Mouse (Mus musculus): Measurements from ENCODE around the gene Camk2g. TPM values are rescaled to one million over a fixed set of nuclear protein-coding genes. Genes with fewer than 3 reads are reported as not detected.

The Camk2g gene
- total RNA-seq, 2 experiments from 2014 or later, result 162 to 163 TPM

DNA sequence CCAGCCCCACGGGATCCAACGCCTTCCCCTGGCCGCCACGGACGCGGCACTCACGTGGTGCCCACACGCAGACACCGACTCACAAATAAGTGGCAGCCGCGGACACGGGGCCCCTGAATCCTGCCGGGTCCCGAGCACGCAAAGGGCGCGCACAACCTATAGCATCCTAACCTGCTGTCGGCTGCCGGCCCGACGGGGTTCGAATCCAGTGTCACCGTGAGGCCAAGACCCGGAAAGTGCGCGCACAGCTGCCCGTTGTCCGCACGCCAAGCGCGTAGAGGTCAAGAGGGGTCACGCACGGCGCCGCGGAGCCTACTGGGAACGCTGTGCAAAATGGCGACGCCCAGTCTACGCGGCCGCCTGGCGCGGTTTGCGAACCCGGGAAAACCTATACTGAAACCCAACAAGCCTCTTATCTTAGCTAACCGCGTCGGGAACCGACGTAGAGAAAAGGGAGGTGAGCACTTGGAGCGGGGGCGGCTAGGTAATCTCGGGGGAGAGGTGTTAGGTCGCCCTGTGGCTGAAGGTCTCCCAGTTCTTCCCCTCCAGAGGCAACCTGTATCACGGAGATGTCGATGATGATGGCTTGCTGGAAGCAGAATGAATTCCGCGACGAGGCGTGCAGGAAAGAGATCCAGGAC is 91.0 kb downstream of the Camk2g start, which contains the start of gene Chchd1:
TSS of gene Chchd1 (plus strand) at position 266 of the 641 bp plus-strand sequence.
- TF ChIP-seq CTCF (IDR thresholded peaks at IDR 0.05), result no peak

DNA sequence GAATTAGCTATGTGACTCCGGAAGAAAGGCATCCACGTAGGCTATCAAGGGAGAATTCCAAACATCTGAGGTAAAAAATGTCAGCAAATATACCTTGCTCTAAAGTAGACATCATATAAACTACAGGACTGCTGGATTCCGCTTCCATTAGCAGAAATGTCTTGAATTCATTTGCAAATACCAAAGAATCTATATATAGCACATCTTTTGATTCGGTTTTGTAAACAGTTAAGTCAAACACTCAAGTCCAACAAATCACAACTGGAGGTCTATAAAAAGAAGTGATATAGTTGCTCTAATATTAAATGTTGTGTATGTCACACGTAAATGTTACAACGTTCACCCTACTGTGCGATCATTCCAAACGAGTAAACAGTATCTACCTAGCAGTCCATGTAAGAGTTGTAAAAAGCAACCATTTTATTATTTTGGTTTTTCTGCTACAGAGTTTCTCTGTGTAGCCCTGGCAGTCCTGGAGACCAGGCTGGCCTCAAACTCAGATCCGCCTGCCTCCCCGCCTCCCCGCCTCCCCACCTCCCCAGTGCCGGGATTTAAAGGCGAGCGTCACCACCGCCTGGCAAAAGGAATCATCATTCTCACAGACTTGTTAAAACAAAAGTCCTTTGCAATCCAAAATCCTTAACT is 91.7 kb downstream of the Camk2g start:
- intact Hi-C loops (cut with DNase I), result no loop called here

More for the DNA sequence above, 91.0 kb downstream of the Camk2g start, which contains the start of gene Chchd1:
- intact Hi-C loops (cut with DNase I), result no loop called here
- Histone ChIP-seq H3K4me3 (peak within 1 kb of the TSS; percentile 84), H3K27ac (peak within 1 kb of the TSS; percentile 97)
- DNase-seq, result peak; percentile 95

DNA sequence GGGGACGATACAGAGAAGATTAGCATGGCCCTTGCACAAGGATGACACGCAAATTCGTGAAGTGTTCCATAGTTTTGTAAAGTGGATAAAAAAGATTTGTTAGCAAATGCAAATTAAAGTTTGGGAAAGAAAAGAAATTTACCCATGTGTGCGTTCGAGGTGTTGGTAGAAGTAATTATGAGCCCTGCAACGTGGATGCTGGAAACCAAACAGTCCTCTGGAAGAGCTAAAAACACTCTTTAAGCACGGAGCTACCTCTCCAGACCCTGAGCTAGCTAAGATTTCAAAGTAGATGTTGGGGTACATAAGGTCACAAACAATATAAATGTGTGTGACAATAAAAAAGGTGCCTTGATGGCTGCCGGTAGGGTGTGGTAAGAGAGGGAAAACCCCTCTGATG is 92.3 kb downstream of the Camk2g start:
- Histone ChIP-seq H3K4me3 (peak overlapping the region; percentile 84), H3K27ac (peak overlapping the region; percentile 97)
- no peak for DNase-seq
- no peak for TF ChIP-seq CTCF (IDR thresholded peaks at IDR 0.05)
- intact Hi-C loops (cut with DNase I), result no loop called here

More for the DNA sequence above, 91.7 kb downstream of the Camk2g start:
- H3K4me3 ChIP-seq, result peak overlapping the region; percentile 84
- DNase-seq, result no peak
- no peak for TF ChIP-seq CTCF (IDR thresholded peaks at IDR 0.05)
- peak overlapping the region; percentile 97 for H3K27ac ChIP-seq

DNA sequence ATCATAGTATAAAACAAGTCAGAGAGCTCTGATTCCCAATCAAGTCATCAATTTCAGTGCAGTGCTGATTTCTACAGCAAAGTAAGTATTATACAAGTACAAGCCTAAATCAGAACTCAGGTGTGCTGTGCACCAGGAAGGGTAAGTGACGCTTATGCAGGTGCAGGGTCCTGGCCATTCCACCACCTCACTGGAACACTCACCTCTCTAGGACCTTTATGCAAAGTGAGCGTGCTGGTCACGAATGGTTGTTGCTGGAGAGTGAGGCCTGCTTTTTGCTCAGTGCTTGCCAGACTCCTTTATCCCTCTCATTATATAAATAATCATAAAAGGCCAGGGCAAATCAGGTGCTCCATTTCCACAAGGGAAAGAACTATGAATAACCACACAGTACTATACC is 93.5 kb downstream of the Camk2g start:
- H3K4me3 ChIP-seq, result peak overlapping the region; percentile 84
- intact Hi-C loops (cut with DNase I), result no loop called here
- DNase-seq, result no peak
- H3K27ac ChIP-seq, result peak overlapping the region; percentile 97; the same call in 1 of the 2 replicates
- TF ChIP-seq CTCF (IDR thresholded peaks at IDR 0.05), result no peak

DNA sequence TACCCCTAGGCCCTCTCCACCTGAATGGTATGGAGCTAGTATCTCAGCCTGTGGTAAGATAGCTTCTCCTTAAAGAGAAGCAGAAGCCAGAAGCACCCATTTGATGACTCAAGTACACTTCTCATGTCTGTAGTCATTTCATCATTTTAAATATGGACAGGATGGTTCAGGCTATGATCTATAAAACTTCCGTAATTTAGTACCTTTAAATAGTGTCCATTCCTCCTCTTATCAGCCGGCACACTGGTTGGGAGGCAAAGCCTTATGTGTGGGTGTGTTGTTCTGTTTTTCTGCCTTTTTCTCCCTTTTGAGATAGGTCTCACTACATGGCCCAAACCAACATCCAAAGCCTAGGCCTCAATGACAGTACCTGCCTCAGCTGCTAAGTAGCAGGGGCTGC is 95.4 kb downstream of the Camk2g start:
- DNase-seq, result no peak
- Histone ChIP-seq H3K4me3 (no peak overlapping the region), H3K27ac (peak overlapping the region; percentile 95; the same call in 1 of the 2 replicates)
- TF ChIP-seq CTCF (IDR thresholded peaks at IDR 0.05), result no peak
- intact Hi-C loops (cut with DNase I), result no loop called here

DNA sequence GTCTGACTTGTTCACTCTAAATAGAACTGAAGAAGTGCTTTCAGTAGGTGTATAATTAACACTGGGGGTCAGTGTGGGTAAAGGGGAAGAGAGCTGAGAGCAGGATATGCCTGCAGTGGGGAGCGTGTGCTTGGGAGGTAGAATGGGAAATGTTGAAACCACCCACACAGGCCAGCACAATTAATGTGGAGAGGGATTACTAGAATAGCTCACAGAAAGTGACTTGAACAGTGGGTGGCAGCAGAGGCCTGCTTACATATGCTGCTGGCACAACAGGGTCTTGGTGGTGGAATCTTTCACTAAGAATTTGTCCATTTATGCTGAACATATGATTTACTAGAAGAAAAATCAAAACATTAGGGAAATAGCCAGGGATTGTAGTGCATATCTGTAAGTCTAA is 96.9 kb downstream of the Camk2g start:
- DNase-seq, result no peak
- peak overlapping the region; percentile 95 for H3K27ac ChIP-seq
- TF ChIP-seq CTCF (IDR thresholded peaks at IDR 0.05), result peak; percentile 64
- peak overlapping the region; percentile 89 for H3K4me3 ChIP-seq
- intact Hi-C loops (cut with DNase I), result loop anchor here (2.0 kb wide), 1 partner anchor 22 kb away; the partner anchor contains the start of gene Sec24c

DNA sequence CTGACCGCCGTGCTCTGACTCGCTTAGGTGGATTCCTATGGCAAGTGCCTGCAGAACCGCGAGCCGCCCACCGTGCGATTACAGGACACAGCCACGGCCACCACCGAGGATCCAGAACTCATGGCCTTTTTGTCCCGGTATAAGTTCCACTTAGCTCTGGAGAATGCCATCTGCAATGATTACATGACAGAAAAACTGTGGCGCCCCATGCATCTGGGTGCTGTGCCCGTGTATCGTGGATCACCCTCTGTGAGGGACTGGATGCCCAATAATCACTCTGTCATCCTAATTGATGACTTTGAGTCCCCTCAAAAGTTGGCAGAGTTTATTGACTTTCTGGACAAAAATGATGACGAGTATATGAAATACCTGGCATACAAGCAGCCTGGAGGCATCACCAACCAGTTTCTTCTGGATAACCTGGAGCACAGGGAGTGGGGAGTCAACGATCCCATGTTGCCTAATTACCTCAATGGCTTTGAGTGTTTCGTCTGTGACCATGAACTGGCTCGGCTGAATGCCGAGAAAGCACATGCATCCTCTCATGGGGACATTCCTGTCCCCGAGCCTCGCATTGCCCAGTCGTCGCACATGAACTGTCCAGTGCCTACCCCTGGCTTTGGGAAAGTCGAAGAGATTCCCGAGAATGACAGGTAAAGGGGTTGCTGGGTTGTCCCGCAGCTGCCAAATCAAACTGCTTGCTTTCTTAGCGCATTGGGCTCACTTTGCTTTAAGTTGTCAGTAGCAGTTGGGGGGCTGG is 97.9 kb downstream of the Camk2g start:
- Histone ChIP-seq H3K4me3 (peak overlapping the region; percentile 89), H3K27ac (peak overlapping the region; percentile 95)
- intact Hi-C loops (cut with DNase I), result loop anchor here (2.0 kb wide), 1 partner anchor 21 kb away; the partner anchor contains the start of gene Sec24c
- no peak for DNase-seq
- TF ChIP-seq CTCF (IDR thresholded peaks at IDR 0.05), result no peak

DNA sequence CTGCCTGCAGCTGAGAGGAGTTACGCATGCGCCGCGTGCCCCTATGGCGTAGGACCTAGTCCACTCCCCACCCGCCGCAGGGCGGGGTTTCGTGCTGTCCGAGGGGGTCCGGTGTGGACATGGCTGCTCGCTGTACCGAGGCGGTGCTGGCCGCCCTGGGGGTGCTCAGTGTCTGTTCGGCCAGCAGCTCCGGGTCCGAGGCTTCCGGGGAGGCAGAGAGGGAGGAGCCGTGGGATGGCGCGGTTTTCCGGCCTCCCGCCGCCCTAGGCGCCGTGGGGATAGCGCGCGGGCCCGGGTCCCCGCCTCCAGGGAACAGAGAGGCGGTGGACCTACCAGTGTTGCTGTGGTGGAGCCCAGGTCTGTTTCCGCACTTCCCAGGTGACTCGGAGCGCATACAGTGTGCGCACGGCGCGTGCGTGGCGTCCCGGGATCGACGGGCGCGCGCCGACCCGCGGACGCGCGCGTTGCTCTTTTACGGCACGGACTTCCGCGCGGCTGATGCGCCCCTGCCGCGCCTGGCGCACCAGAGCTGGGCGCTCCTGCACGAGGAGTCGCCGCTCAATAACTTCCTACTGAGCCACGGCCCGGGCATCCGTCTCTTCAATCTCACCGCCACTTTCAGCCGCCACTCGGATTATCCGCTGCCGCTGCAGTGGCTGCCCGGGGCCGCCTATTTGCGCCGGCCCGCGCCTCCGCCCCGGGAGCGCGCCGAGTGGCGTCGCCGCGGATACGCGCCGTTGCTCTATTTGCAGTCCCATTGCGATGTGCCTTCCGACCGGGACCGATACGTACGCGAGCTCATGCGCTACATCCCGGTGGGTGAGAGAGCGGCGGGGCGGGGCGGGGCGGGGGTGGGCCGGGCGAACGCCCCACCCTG is 98.8 kb downstream of the Camk2g start, which contains the start of gene Fut11:
TSS of gene Fut11 (plus strand) at position 85 of the 877 bp plus-strand sequence.
- Histone ChIP-seq H3K4me3 (peak within 1 kb of the TSS; percentile 89), H3K27ac (peak within 1 kb of the TSS; percentile 95)
- no peak for TF ChIP-seq CTCF (IDR thresholded peaks at IDR 0.05)
- intact Hi-C loops (cut with DNase I), result no loop called here
- DNase-seq, result peak; percentile 91

DNA sequence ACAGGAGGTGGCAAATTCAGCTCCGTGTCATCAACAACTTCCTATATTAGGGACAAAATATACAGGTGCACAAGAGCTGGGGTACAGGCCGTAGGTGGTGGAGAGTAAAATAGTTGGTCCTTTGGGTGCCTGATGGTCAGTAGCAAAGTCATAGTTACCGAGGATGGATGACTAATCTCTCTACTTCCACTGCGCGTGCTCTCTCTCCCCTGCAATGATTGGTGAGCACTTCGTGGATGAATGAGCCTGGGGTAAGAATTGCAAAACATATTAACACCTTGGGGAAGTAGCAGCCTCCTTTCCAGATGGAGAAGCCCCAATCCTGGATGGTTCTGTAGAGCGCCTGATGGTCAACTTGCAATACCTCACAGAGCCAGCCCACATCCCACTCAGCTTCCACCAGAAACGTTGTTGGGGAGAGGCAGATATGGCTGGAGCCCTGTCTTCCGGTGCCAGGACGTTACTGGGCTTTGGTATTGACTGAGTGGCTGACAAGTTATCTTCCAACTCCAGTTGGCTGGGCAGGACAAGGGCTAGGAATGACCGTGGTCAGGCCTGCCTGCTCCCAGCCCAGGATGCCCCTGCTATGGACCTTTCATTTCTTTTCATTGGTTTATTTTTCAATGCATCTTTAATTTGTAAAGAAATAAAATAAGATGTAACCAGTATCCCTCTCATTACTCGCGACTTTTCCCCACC is 99.6 kb downstream of the Camk2g start:
- H3K27ac ChIP-seq, result peak overlapping the region; percentile 95
- DNase-seq, result no peak

DNA sequence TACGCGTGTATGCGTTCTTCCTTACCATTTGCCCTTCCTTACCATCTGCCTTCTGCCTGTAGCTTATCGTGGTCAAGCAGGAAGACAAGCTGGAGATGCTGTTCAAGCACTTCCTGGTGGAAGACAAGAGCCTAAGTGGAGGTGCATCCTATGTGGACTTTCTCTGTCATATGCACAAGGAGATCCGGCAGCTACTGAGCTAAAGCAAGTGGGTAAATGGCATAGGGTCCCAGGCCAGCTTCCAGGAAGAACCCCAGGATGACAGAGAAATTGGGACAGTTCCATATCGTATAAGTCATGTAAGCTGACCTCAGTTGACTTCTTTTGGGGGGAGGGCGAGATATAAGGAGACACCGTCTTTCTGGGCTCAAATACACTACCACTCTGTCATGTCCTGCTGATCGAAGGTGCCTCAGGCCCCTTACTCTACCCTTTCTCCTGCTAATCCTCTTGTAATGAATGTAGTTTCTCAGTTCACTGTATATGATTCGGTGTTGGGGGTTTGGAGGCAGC is 100.2 kb downstream of the Camk2g start:
- H3K27ac ChIP-seq, result peak overlapping the region; percentile 95; the same call in 1 of the 2 replicates
- intact Hi-C loops (cut with DNase I), result no loop called here

More for the DNA sequence above, 99.6 kb downstream of the Camk2g start:
- intact Hi-C loops (cut with DNase I), result no loop called here
- H3K4me3 ChIP-seq, result peak overlapping the region; percentile 89
- no peak for TF ChIP-seq CTCF (IDR thresholded peaks at IDR 0.05)

DNA sequence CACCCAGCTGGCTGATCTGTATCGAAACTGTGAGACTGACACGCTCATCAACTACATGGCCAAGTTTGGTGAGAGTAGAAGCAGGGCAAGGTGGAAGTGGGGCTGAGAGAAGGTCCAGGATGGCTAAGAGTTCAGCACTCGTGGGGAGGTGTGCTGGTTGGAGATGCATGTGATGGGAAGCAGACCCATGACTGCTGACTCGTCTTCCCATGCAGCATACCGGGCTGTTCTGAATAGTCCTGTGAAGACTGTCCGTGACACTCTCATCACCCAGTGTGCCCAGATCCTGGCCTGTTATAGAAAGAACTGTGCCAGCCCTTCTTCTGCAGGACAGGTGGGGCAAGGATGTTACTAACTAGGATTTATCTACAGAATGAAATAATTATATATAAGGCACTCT is 102.1 kb downstream of the Camk2g start:
- H3K4me3 ChIP-seq, result no peak overlapping the region
- TF ChIP-seq CTCF (IDR thresholded peaks at IDR 0.05), result no peak
- DNase-seq, result no peak
- intact Hi-C loops (cut with DNase I), result no loop called here
- no peak overlapping the region for H3K27ac ChIP-seq

More for the DNA sequence above, 100.2 kb downstream of the Camk2g start:
- no peak for DNase-seq
- TF ChIP-seq CTCF (IDR thresholded peaks at IDR 0.05), result no peak
- H3K4me3 ChIP-seq, result no peak overlapping the region
